Mouse (Mus musculus): ENCODE results near the gene Serpina1b.
"Not testable (repeated sequence)": the region's sequence is repeated elsewhere in the genome, so short reads cannot be mapped to it uniquely, and the experiment has no call there.

- TF ChIP-seq CTCF (IDR thresholded peaks at IDR 0.05; ENCODE audit: low read depth, low read length); GATA2 (IDR thresholded peaks at IDR 0.05; ENCODE audit: borderline replicate concordance, low read depth, low read length); GATA1 (IDR thresholded peaks at IDR 0.05; ENCODE audit: borderline replicate concordance, low read length): not testable (repeated sequence)
Measured at GRCm38 (mm10) chr12:103760316-103760715, 69.9 kb downstream of the Serpina1b start.
